Mouse (Mus musculus) monocyte, adult 2 months (primary cell): ENCODE measurements at regions not wholly inside any gene's neighbourhood (a gene's known extent, or its start where the extent isn't known, plus 50 kb on each side); places are given as distances from the start of the nearest gene placed in this dataset.

ENCODE experiments used
- DNase-seq, 2 experiments: peaks; one replicate each; pipeline ENCODE4 v3.0.0; 2022; ENCODE audit warnings: low spot score in 2 of 2, low read depth in 1 of 2

GRCm38 (mm10) chr14:72222836-72223235 is 268.8 kb downstream of the Gm9195 start:
- DNase-seq, result no peak

- no peak for DNase-seq
These were observed 272.1 kb downstream of the Gm9195 start for GRCm38 (mm10) chr14:72219523-72219922.

GRCm38 (mm10) chr14:72200307-72200706 is 291.3 kb downstream of the Gm9195 start:
- no peak for DNase-seq

GRCm38 (mm10) chr14:72199900-72200299 is 291.7 kb downstream of the Gm9195 start:
- no peak for DNase-seq

- DNase-seq, result no peak
These were observed 293.7 kb downstream of the Gm9195 start for GRCm38 (mm10) chr14:72197972-72198371.

- DNase-seq, result no peak
These were observed 304.2 kb downstream of the Gm9195 start for GRCm38 (mm10) chr14:72187329-72187984.

GRCm38 (mm10) chr14:72175751-72176150 is 315.9 kb downstream of the Gm9195 start:
- DNase-seq, result no peak

- DNase-seq, result no peak
These were observed 318.9 kb downstream of the Gm9195 start for GRCm38 (mm10) chr14:72172549-72173405.

- DNase-seq, result no peak
These were observed 319.9 kb downstream of the Gm9195 start for GRCm38 (mm10) chr14:72171777-72172176.

GRCm38 (mm10) chr14:72158537-72159323 is 332.9 kb downstream of the Gm9195 start:
- no peak for DNase-seq

GRCm38 (mm10) chr14:72155197-72155907 is 336.3 kb downstream of the Gm9195 start:
- no peak for DNase-seq

- no peak for DNase-seq
These were observed 340.0 kb downstream of the Gm9195 start for GRCm38 (mm10) chr14:72151676-72152075.

GRCm38 (mm10) chr14:72149463-72149862 is 342.2 kb downstream of the Gm9195 start:
- no peak for DNase-seq

- no peak for DNase-seq
These were observed 342.8 kb downstream of the Gm9195 start for GRCm38 (mm10) chr14:72148886-72149285.

GRCm38 (mm10) chr14:72146381-72146780 is 345.3 kb downstream of the Gm9195 start:
- no peak for DNase-seq

- no peak for DNase-seq
These were observed 348.7 kb downstream of the Gm9195 start for GRCm38 (mm10) chr14:72142883-72143487.

GRCm38 (mm10) chr14:72141136-72141535 is 350.5 kb downstream of the Gm9195 start:
- no peak for DNase-seq

GRCm38 (mm10) chr14:72130149-72130548 is 361.5 kb downstream of the Gm9195 start:
- no peak for DNase-seq

GRCm38 (mm10) chr14:72121786-72122185 is 369.9 kb downstream of the Gm9195 start:
- no peak for DNase-seq

GRCm38 (mm10) chr14:72121006-72121405 is 370.6 kb downstream of the Gm9195 start:
- no peak for DNase-seq

- DNase-seq, result no peak
These were observed 374.8 kb downstream of the Gm9195 start for GRCm38 (mm10) chr14:72116842-72117241.
